Mouse (Mus musculus): ENCODE data around the gene Neu3. TPM values are rescaled to one million over a fixed set of nuclear protein-coding genes. Genes with fewer than 3 reads are reported as not detected.

The Neu3 gene
- polyA plus RNA-seq (2016; fragmentation: Nextera tagmentation; extraction: Ambion mirVana) = 1.5 and 1.8 TPM in 2 replicates

DNA sequence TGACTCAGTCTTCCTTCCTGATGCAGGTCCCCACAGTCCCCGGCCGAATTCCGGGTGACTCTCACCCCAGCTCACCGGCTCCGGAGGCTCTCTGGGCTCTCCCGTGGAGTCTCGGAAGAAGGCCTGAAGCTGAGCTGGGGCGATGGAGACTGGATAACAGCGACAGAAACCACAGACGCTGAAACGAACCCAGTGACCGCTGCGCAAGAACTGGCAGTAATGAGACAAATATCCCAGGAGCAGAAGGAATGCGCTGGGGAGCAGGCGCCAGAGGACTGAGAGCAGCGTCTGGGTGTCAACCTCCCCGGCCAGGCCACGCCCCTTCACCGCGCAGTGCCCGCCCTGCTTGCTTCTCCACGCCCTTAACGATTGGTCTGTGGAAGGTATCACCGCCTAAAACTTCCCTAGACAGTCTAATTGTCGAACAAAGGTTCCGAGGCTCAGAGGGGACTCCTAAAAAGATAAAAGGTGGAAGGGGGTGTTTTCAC, at the start of gene Neu3:
Neu3 (minus strand) TSS at position 335 of the 488 bp plus-strand sequence.
- 1% methylated on average over 26 of the region's 26 CpGs for WGBS
- H3K9ac ChIP-seq = peak within 1 kb of the TSS; percentile 59
- peaks cover 12% of the 10 kb centered on the region for H3K4me1 ChIP-seq
- ATAC-seq (ENCODE audit: low FRiP score) = peak; percentile 93
- no peaks in the 10 kb centered on the region for H3K27me3 ChIP-seq
- no peaks in the 10 kb centered on the region for H3K9me3 ChIP-seq
- peak within 1 kb of the TSS; percentile 21; the same call in 1 of the 2 replicates for H3K27ac ChIP-seq
- no peaks in the 10 kb centered on the region for H3K36me3 ChIP-seq (replicated peaks)
- H3K4me2 ChIP-seq = peak within 1 kb of the TSS; percentile 63
- peak within 1 kb of the TSS; percentile 42 for H3K4me3 ChIP-seq (replicated peaks)

- H3K36me3 ChIP-seq (replicated peaks) = no peaks in the 10 kb centered on the region
- no peaks in the 10 kb centered on the region for H3K27me3 ChIP-seq
- no peaks in the 10 kb centered on the region for H3K9me3 ChIP-seq
- H3K27ac ChIP-seq = no peak overlapping the region
- ATAC-seq (ENCODE audit: low FRiP score) = no peak
- no peaks in the 10 kb centered on the region for H3K4me1 ChIP-seq
- H3K4me3 ChIP-seq (replicated peaks) = no peak overlapping the region
- no peak overlapping the region for H3K9ac ChIP-seq
- no peak overlapping the region for H3K4me2 ChIP-seq
- WGBS = 1% methylated on average over 3 of the region's 3 CpGs
Measured at GRCm38 (mm10) chr7:99876345-99876744, 48.1 kb upstream of the Neu3 start.

GRCm38 (mm10) chr7:99875891-99876290, 47.7 kb upstream of the Neu3 start:
- ATAC-seq (ENCODE audit: low FRiP score) = no peak
- WGBS = 49% methylated on average over 5 of the region's 5 CpGs
- no peak overlapping the region for H3K9ac ChIP-seq
- H3K4me1 ChIP-seq = no peaks in the 10 kb centered on the region
- H3K27ac ChIP-seq = no peak overlapping the region
- H3K27me3 ChIP-seq = no peaks in the 10 kb centered on the region
- no peaks in the 10 kb centered on the region for H3K36me3 ChIP-seq (replicated peaks)
- no peaks in the 10 kb centered on the region for H3K9me3 ChIP-seq
- H3K4me3 ChIP-seq (replicated peaks) = no peak overlapping the region
- H3K4me2 ChIP-seq = no peak overlapping the region

- 55% methylated on average over 6 of the region's 6 CpGs for WGBS
- no peak for ATAC-seq (ENCODE audit: low FRiP score)
- no peaks in the 10 kb centered on the region for H3K4me1 ChIP-seq
Measured at GRCm38 (mm10) chr7:99873965-99874364, 45.7 kb upstream of the Neu3 start.

DNA sequence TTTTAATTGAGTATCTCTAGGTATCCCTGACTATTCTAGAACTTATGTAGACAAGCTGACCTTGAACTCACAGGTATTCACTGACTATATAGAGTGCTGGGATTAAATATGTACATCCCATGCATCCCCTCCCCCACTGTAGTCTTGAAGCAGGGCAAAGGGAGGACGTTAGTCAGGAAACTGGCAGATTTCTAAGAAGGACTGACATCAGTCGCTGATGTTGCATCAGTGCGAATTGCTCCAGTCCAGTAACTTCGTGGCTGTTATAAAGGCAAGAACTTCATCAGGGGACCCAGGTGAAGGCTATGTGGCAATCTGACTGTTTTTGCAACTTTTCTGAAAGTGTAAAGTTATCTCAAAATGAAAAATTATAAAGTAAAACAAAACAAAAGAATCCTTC, 41.1 kb upstream of the Neu3 start:
- Histone ChIP-seq H3K4me3 (replicated peaks) (no peak overlapping the region), H3K9me3 (no peaks in the 10 kb centered on the region), H3K4me1 (peaks cover 10% of the 10 kb centered on the region), H3K9ac (no peak overlapping the region), H3K4me2 (no peak overlapping the region), H3K27me3 (no peaks in the 10 kb centered on the region), H3K27ac (no peak overlapping the region), H3K36me3 (replicated peaks) (no peaks in the 10 kb centered on the region)
- ATAC-seq (ENCODE audit: low FRiP score) = no peak
- 82% methylated on average over 4 of the region's 4 CpGs for WGBS

More at GRCm38 (mm10) chr7:99873965-99874364, 45.7 kb upstream of the Neu3 start:
- no peak overlapping the region for H3K27ac ChIP-seq
- H3K9ac ChIP-seq = no peak overlapping the region
- H3K4me2 ChIP-seq = no peak overlapping the region
- no peaks in the 10 kb centered on the region for H3K27me3 ChIP-seq
- no peak overlapping the region for H3K4me3 ChIP-seq (replicated peaks)
- no peaks in the 10 kb centered on the region for H3K9me3 ChIP-seq
- H3K36me3 ChIP-seq (replicated peaks) = no peaks in the 10 kb centered on the region

DNA sequence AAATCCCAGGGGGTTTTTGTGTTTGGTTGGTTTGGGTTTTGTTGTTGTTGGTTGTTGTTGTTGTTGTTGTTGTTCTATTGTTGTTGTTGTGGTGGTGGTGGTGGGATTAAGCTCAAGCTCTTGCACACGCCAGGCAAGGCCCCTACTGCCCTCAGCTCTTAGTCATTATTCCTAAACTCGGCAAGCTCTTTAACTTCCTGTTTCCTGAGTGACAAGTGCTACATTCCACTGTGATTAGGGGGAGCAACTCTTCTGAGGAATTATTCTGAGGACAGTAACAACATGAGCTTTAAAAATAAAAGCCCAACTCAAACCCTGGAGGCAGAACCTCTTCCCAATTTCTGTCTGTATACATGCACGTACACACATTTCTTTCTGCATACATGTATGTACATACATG, 37.0 kb upstream of the Neu3 start:
- H3K27ac ChIP-seq = no peak overlapping the region

DNA sequence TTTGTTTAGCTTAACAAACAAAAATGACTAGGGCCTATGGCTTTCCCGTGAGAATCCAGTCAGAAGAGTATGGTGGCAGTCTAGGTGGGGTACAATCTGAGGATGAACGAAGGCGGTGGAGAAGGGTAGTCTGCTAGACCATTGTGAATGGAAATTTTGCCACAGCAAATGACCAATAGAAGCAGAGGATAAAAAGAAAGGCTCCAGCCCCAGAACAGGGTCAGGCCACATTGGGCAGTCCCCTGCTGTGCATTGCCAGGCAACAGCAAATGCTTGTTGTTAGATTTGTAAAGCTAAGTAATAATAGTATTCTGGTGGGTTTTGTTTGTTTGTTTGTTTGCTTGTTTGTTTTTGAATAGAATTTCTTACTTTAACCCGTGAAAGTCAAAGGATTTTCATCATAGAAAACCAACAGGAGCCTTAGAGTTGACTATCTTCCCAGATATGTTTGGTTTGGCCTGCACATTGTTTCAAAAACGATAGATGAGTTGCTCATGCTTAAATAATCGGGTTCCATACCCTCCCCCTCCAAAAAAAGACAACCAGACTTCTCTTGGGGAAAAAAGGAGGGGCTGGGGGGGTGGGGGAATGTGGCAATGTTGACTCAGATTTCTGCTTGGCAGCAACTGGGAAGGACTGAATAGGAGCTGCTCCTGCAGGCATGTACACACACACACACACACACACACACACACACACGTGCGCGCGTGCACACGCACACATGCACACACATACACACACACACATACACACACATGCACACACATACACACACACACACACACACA, 36.2 kb upstream of the Neu3 start:
- no peak; the same call in 1 of the 2 replicates for ATAC-seq (ENCODE audit: low FRiP score)
- WGBS = 37% methylated on average over 11 of the region's 11 CpGs
- Histone ChIP-seq H3K9ac (no peak overlapping the region), H3K36me3 (replicated peaks) (no peaks in the 10 kb centered on the region), H3K27me3 (no peaks in the 10 kb centered on the region), H3K4me2 (no peak overlapping the region), H3K27ac (0 out of 2 replicates have a peak overlapping the region, but pooled peaks have one; percentile 3), H3K4me1 (peaks cover 19% of the 10 kb centered on the region), H3K4me3 (replicated peaks) (no peak overlapping the region), H3K9me3 (no peaks in the 10 kb centered on the region)

More for the DNA sequence above, 37.0 kb upstream of the Neu3 start:
- no peak overlapping the region for H3K9ac ChIP-seq
- H3K4me2 ChIP-seq = no peak overlapping the region
- peaks cover 19% of the 10 kb centered on the region for H3K4me1 ChIP-seq
- no peaks in the 10 kb centered on the region for H3K36me3 ChIP-seq (replicated peaks)
- H3K27me3 ChIP-seq = no peaks in the 10 kb centered on the region
- 46% methylated on average over 3 of the region's 3 CpGs for WGBS
- no peaks in the 10 kb centered on the region for H3K9me3 ChIP-seq
- H3K4me3 ChIP-seq (replicated peaks) = no peak overlapping the region
- ATAC-seq (ENCODE audit: low FRiP score) = no peak

DNA sequence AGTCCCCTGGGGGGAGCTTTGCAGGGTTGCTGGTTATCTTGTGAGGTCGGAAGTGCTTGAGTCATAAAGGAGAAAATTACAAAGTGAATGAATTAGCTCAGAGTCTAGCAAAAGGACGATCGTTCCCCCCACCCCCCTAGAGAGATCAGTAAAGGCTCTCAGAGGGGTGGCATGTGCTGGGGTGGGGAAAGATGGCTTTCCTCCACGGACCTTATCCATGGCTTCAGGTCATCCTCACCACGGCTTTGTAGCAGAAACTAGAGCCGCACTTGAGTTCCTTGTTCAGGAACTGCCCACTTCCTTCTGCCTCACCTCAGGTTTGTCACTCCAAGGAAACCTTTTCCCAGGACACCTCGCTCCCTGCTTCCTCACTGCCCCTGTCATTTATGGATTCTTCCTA, 35.1 kb upstream of the Neu3 start, which contains the start of gene Spcs2:
Spcs2 (minus strand) TSS at position 101 of the 400 bp plus-strand sequence.
- H3K27me3 ChIP-seq = no peaks in the 10 kb centered on the region
- no peaks in the 10 kb centered on the region for H3K36me3 ChIP-seq (replicated peaks)
- no peak for ATAC-seq (ENCODE audit: low FRiP score)
- peaks cover 22% of the 10 kb centered on the region for H3K4me1 ChIP-seq
- H3K4me2 ChIP-seq = no peak within 1 kb of the TSS
- no peak within 1 kb of the TSS for H3K4me3 ChIP-seq (replicated peaks)
- H3K27ac ChIP-seq = 0 out of 2 replicates have a peak within 1 kb of the TSS, but pooled peaks have one; percentile 3
- WGBS = 67% methylated on average over 7 of the region's 7 CpGs
- H3K9me3 ChIP-seq = no peaks in the 10 kb centered on the region
- H3K9ac ChIP-seq = no peak within 1 kb of the TSS

- H3K27ac ChIP-seq = peak within 1 kb of the TSS; percentile 76
Measured at GRCm38 (mm10) chr7:99858813-99859585, 30.8 kb upstream of the Neu3 start, which contains the start of gene Xrra1. TSS of gene Xrra1 (plus strand) at chr7:99859116.

GRCm38 (mm10) chr7:99858175-99858812, 30.1 kb upstream of the Neu3 start:
- Histone ChIP-seq H3K4me1 (peaks cover 23% of the 10 kb centered on the region), H3K36me3 (replicated peaks) (peaks cover 29% of the 10 kb centered on the region), H3K4me3 (replicated peaks) (peak overlapping the region; percentile 85), H3K9ac (peak overlapping the region; percentile 84), H3K27ac (peak overlapping the region; percentile 76), H3K27me3 (no peaks in the 10 kb centered on the region), H3K4me2 (peak overlapping the region; percentile 87), H3K9me3 (no peaks in the 10 kb centered on the region)
- WGBS = 2% methylated on average over 19 of the region's 19 CpGs
- ATAC-seq (ENCODE audit: low FRiP score) = peak; percentile 73

More at GRCm38 (mm10) chr7:99858813-99859585, 30.8 kb upstream of the Neu3 start, which contains the start of gene Xrra1:
- Histone ChIP-seq H3K27me3 (no peaks in the 10 kb centered on the region), H3K4me2 (peak within 1 kb of the TSS; percentile 87), H3K9me3 (no peaks in the 10 kb centered on the region), H3K36me3 (replicated peaks) (peaks cover 22% of the 10 kb centered on the region), H3K4me1 (peaks cover 26% of the 10 kb centered on the region), H3K4me3 (replicated peaks) (peak within 1 kb of the TSS; percentile 85), H3K9ac (peak within 1 kb of the TSS; percentile 84)
- under 1% methylated on average over 42 of the region's 42 CpGs for WGBS
- peak; percentile 98 for ATAC-seq (ENCODE audit: low FRiP score)

DNA sequence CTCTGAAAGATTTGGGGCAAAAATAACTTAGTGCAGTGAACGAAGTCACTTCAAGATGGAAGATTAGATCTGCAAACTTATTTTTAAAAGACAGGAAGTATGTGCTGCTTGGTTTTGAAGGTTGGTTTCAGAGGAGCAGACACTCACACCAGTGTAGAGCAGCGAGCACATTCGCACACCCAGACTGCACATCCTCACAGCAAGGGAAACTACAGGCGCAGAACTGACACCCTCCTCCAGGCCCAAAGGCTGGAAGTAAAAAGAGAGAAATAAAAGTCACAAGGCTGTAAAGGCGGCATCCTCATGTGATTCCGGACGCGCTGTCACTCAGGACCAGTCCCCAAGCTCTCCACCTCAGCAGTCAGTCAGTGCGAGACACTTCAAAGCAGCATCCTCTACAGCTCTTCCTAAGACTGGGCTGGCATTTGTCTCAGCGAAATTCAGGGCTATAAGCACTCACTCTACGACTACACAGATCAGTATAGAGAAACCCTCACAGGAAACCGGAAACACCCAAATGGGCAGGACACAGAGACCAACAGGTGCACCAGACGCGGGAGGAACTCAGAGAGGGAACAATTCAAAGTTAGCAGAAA, 28.1 kb upstream of the Neu3 start:
- Histone ChIP-seq H3K27me3 (no peaks in the 10 kb centered on the region), H3K4me1 (peaks cover 20% of the 10 kb centered on the region), H3K4me2 (no peak overlapping the region), H3K36me3 (replicated peaks) (peaks cover 34% of the 10 kb centered on the region), H3K4me3 (replicated peaks) (no peak overlapping the region), H3K9ac (no peak overlapping the region), H3K9me3 (no peaks in the 10 kb centered on the region), H3K27ac (no peak overlapping the region)
- ATAC-seq (ENCODE audit: low FRiP score) = no peak
- 92% methylated on average over 14 of the region's 14 CpGs for WGBS

Measured in forebrain, embryonic 12.5 days (tissue).